ENCODE assay signal across 33 mouse cellular contexts in genomic region chr15:3297615-3298014, GRCm38 (mm10). TPM values are rescaled to one million over a fixed set of nuclear protein-coding genes. Genes with fewer than 3 reads are reported as not detected.
"Had no signal": no experiment of that assay in that cellular context is flagged by ENCODE, and none has a peak within 500 bp of the region (broad histone marks: within the 10 kb centered on the region; RNA-seq: fewer than 3 reads in every experiment).

No protein-coding gene starts in this region.

- H3K9ac ChIP-seq: heart, embryonic 13.5 days; heart, embryonic 15.5 days; hindbrain, embryonic 12.5 days; hindbrain, embryonic 14.5 days; intestine, embryonic 15.5 days; limb, embryonic 13.5 days; limb, embryonic 15.5 days; liver, embryonic 12.5 days; liver, embryonic 14.5 days had no signal

- H3K4me2 ChIP-seq: heart, embryonic 11.5 days; heart, embryonic 13.5 days; heart, embryonic 15.5 days; hindbrain, embryonic 12.5 days; hindbrain, embryonic 14.5 days; intestine, embryonic 15.5 days; limb, embryonic 13.5 days; limb, embryonic 15.5 days; liver, embryonic 12.5 days had no signal

- H3K36me3 ChIP-seq: heart, embryonic 13.5 days; heart, embryonic 15.5 days; hindbrain, embryonic 10.5 days; hindbrain, embryonic 12.5 days; intestine, embryonic 15.5 days; limb, embryonic 13.5 days; limb, embryonic 15.5 days; liver, embryonic 12.5 days had no signal

- H3K27ac ChIP-seq: heart, adult 2 months; heart, embryonic 13.5 days; heart, embryonic 15.5 days; hindbrain, embryonic 10.5 days; hindbrain, embryonic 12.5 days; hindbrain, embryonic 14.5 days; intestine, embryonic 15.5 days; limb, embryonic 13.5 days; limb, embryonic 15.5 days; liver, embryonic 12.5 days; liver, embryonic 14.5 days had no signal

- DNase-seq: gastrocnemius, postnatal 14 days; gastrocnemius, postnatal 36 days; heart, adult 11 months; heart, adult 2 months; heart, postnatal 14 days; heart, postnatal 4 days; kidney, adult 18-20 months; kidney, adult 8-10 months; kidney, postnatal 10 days; kidney, postnatal 25 days; kidney, postnatal 4 days; layer of hippocampus, adult 9-11 months; layer of hippocampus, postnatal 36 days; left cerebral cortex, postnatal 4 days had no signal

- H3K27me3 ChIP-seq: heart, embryonic 13.5 days; heart, embryonic 15.5 days; hindbrain, embryonic 12.5 days; intestine, embryonic 15.5 days; limb, embryonic 13.5 days; limb, embryonic 15.5 days; liver, embryonic 12.5 days had no signal

- H3K4me3 ChIP-seq: heart, adult 2 months; heart, embryonic 13.5 days; heart, embryonic 15.5 days; hindbrain, embryonic 10.5 days; hindbrain, embryonic 12.5 days; intestine, embryonic 15.5 days; limb, embryonic 13.5 days; limb, embryonic 15.5 days; liver, embryonic 12.5 days had no signal

- H3K4me1 ChIP-seq: heart, embryonic 13.5 days; heart, embryonic 15.5 days; hindbrain, embryonic 10.5 days; hindbrain, embryonic 12.5 days; intestine, embryonic 15.5 days; limb, embryonic 15.5 days; liver, embryonic 12.5 days had no signal

- H3K9me3 ChIP-seq: heart, embryonic 13.5 days; heart, embryonic 15.5 days; hindbrain, embryonic 10.5 days; hindbrain, embryonic 12.5 days; intestine, embryonic 15.5 days; limb, embryonic 13.5 days; limb, embryonic 15.5 days; liver, embryonic 12.5 days had no signal

RNA-seq across cellular contexts. Expression of gene Ccdc152, which starts 5.7 kb away (rescaled TPM):
- total RNA-seq: gastrocnemius, adult 18-20 months; gastrocnemius, postnatal 14 days; gastrocnemius, postnatal 36 days; heart, adult 2 months; layer of hippocampus, adult 18-20 months; layer of hippocampus, adult 8-10 months; layer of hippocampus, postnatal 14 days; layer of hippocampus, postnatal 36 days; left cerebral cortex, adult 18-20 months; left cerebral cortex, adult 8-10 months; left cerebral cortex, postnatal 10 days; left cerebral cortex, postnatal 25 days; left cerebral cortex, postnatal 4 days had no signal
- polyA plus RNA-seq: hindbrain, embryonic 10.5 days; hindbrain, embryonic 12.5 days had no signal
